Mouse (Mus musculus) ES-E14 (cell line): Measurements from ENCODE around the gene Akt1. TPM values are rescaled to one million over a fixed set of nuclear protein-coding genes. Genes with fewer than 3 reads are reported as not detected.

Experiments
- DNase-seq: peaks from one replicate; pipeline ENCODE4 v3.0.0-alpha.2; 2013; ENCODE audit warnings: low read depth, low spot score
- H3K27ac ChIP-seq: 2 replicates; pipeline ENCODE4 v1.5.1; 2012; ENCODE audit warnings: low read depth, mild to moderate bottlenecking, low read length, moderate library complexity, mixed read lengths; ENCODE audit not compliant: poor library complexity, insufficient read depth, severe bottlenecking
- H3K36me3 ChIP-seq: 2 replicates; pipeline ENCODE4 v1.6.1; 2012; ENCODE audit warnings: mild to moderate bottlenecking, low read length, moderate library complexity, mixed read lengths; ENCODE audit not compliant: control insufficient read depth, poor library complexity, insufficient read depth, severe bottlenecking
- H3K4me1 ChIP-seq, 2 experiments: fragments of 150-350 bp in 1 of 2; sonication (generic) in 1 of 2; 2 replicates each; pipeline ENCODE4 v1.6.1; 2012; ENCODE audit warnings: low read length in 2 of 2, mild to moderate bottlenecking in 1 of 2, mixed read lengths in 1 of 2; ENCODE audit not compliant: control insufficient read depth in 2 of 2, insufficient read depth in 2 of 2, poor library complexity in 1 of 2
- H3K4me3 ChIP-seq, 2 experiments: fragments of 150-350 bp in 1 of 2; sonication (generic) in 1 of 2; 2 replicates each; pipeline ENCODE4 v1.5.1; 2012; ENCODE audit warnings: low read length in 2 of 2, low read depth in 1 of 2, mild to moderate bottlenecking in 1 of 2, mixed read lengths in 1 of 2; ENCODE audit not compliant: insufficient read depth in 1 of 2, poor library complexity in 1 of 2, severe bottlenecking in 1 of 2
- H3K9ac ChIP-seq: 2 replicates; pipeline ENCODE4 v1.6.1; 2012; ENCODE audit warnings: low read depth, mild to moderate bottlenecking, low read length, mixed read lengths; ENCODE audit not compliant: poor library complexity, insufficient read depth, severe bottlenecking
- H3K9me3 ChIP-seq: fragments of 150-350 bp; sonication (generic); 2 replicates; pipeline ENCODE4 v1.6.1; 2012; ENCODE audit warnings: low read depth, mild to moderate bottlenecking, low read length; ENCODE audit not compliant: control insufficient read depth, insufficient read depth
- CHD2 ChIP-seq: IDR thresholded peaks from 2 replicates; pipeline ENCODE4 v1.6.1; 2014; ENCODE audit warnings: mild to moderate bottlenecking, low read depth, low read length, inconsistent platforms
- HCFC1 ChIP-seq: IDR thresholded peaks from 2 replicates; pipeline ENCODE4 v1.6.1; 2012; ENCODE audit warnings: low read length, inconsistent platforms, borderline replicate concordance; ENCODE audit not compliant: insufficient read depth
- MAFK ChIP-seq: IDR thresholded peaks from 2 replicates; pipeline ENCODE4 v1.6.1; 2014; ENCODE audit warnings: mild to moderate bottlenecking, low read depth, low read length, inconsistent platforms; ENCODE audit not compliant: insufficient read depth
- ZC3H11A ChIP-seq: IDR thresholded peaks from 2 replicates; pipeline ENCODE4 v1.6.1; 2012; ENCODE audit warnings: low read depth, mild to moderate bottlenecking, inconsistent platforms, low read length, borderline replicate concordance
- ZNF384 ChIP-seq: IDR thresholded peaks from 2 replicates; pipeline ENCODE4 v1.6.1; 2012; ENCODE audit warnings: low read depth, low read length, inconsistent platforms
- in situ Hi-C, 2 experiments: fragments of 600-800 bp; cut with MboI; formaldehyde crosslinking; loops; one replicate each; pipeline ENCODE4 v1.15.1; 2025; ENCODE audit warnings: low sequenced_read_pairs in 2 of 2, inconsistent platforms in 1 of 2; ENCODE audit not compliant: unreplicated experiment in 2 of 2
- total RNA-seq: library from RNA; depleted of rRNA; stranded (reverse); fragments of 300-350 nt; gene quantifications from 2 replicates; pipeline ENCODE4 v1.2.3, GENCODE M21; 2012

Gene Akt1
- total RNA-seq, 1 experiment, result 58.9 TPM

GRCm38 (mm10) chr12:112633686-112634085, 41.0 kb downstream of the Akt1 start:
- no peak overlapping the region for H3K27ac ChIP-seq
- no peaks in the 10 kb centered on the region for H3K36me3 ChIP-seq
- in situ Hi-C loops, result no loop called here
- no peak for TF ChIP-seq HCFC1
- TF ChIP-seq MAFK, result no peak
- no peak for TF ChIP-seq ZC3H11A
- no peaks in the 10 kb centered on the region for H3K9me3 ChIP-seq
- no peak overlapping the region for H3K4me3 ChIP-seq
- H3K4me1 ChIP-seq, result peaks cover 0 to 17% of the 10 kb centered on the region in 2 experiments; a peak in 2 of 4 replicates
- no peak overlapping the region for H3K9ac ChIP-seq
- DNase-seq, result no peak

GRCm38 (mm10) chr12:112632907-112633306, 41.8 kb downstream of the Akt1 start:
- Histone ChIP-seq H3K27ac (no peak overlapping the region), H3K36me3 (no peaks in the 10 kb centered on the region)
- in situ Hi-C loops, result no loop called here

GRCm38 (mm10) chr12:112632084-112632777, 42.5 kb downstream of the Akt1 start:
- no peak for DNase-seq
- H3K9me3 ChIP-seq, result no peaks in the 10 kb centered on the region
- H3K9ac ChIP-seq, result no peak overlapping the region
- no peaks in the 10 kb centered on the region for H3K36me3 ChIP-seq
- TF ChIP-seq MAFK (no peak), CHD2 (no peak), HCFC1 (no peak), ZC3H11A (no peak), ZNF384 (no peak)
- peaks cover 0 to 17% of the 10 kb centered on the region in 2 experiments; a peak in 2 of 4 replicates for H3K4me1 ChIP-seq
- H3K27ac ChIP-seq, result no peak overlapping the region
- in situ Hi-C loops, result no loop called here
- H3K4me3 ChIP-seq, result no peak overlapping the region

More at GRCm38 (mm10) chr12:112632907-112633306, 41.8 kb downstream of the Akt1 start:
- DNase-seq, result no peak
- H3K4me3 ChIP-seq, result no peak overlapping the region
- peaks cover 0 to 17% of the 10 kb centered on the region in 2 experiments; a peak in 2 of 4 replicates for H3K4me1 ChIP-seq
- H3K9ac ChIP-seq, result no peak overlapping the region
- TF ChIP-seq MAFK (no peak), HCFC1 (no peak), ZC3H11A (no peak), CHD2 (no peak), ZNF384 (no peak)
- no peaks in the 10 kb centered on the region for H3K9me3 ChIP-seq

GRCm38 (mm10) chr12:112631472-112631871, 43.2 kb downstream of the Akt1 start:
- TF ChIP-seq HCFC1, result no peak
- no peak for TF ChIP-seq ZNF384
- TF ChIP-seq CHD2, result no peak
- TF ChIP-seq ZC3H11A, result no peak
- no peak for TF ChIP-seq MAFK

More at GRCm38 (mm10) chr12:112631472-112631871, 43.2 kb downstream of the Akt1 start:
- in situ Hi-C loops, result no loop called here
- Histone ChIP-seq H3K9me3 (no peaks in the 10 kb centered on the region), H3K4me1 (peaks cover 0 to 22% of the 10 kb centered on the region in 2 experiments; a peak in 2 of 4 replicates), H3K4me3 (no peak overlapping the region), H3K27ac (no peak overlapping the region), H3K36me3 (no peaks in the 10 kb centered on the region), H3K9ac (no peak overlapping the region)
- DNase-seq, result no peak
